Mouse (Mus musculus) skeletal muscle tissue, adult 2 months (tissue): ENCODE measurements at regions not wholly inside any gene's neighbourhood (a gene's known extent, or its start where the extent isn't known, plus 50 kb on each side); places are given as distances from the start of the nearest gene placed in this dataset.

Source experiments
- DNase-seq: peaks from one replicate; pipeline ENCODE4 v3.0.0-alpha.2; 2012; ENCODE audit warnings: low read depth, low spot score

DNA sequence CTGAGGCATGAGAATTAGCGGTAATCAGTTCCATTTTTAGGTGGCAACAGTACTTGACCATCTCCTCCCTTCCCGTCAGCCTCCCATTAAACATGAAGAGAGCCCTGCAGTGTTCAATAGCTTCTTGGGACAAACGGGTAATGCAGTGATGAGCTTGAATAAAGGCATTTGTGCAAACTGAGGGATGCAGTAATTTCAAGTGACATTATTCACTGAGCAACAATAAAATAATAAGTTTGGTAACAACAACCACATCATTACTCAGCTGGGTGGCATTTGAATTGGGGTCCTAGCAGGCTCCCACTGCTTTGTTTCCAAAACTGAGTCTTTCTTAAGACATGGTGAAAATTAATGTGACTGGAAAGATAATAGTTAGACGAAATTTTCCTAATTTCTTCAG is 315.2 kb upstream of the C030005K15Rik start:
- no peak for DNase-seq

- DNase-seq, result no peak
These were observed 317.3 kb upstream of the C030005K15Rik start for GRCm38 (mm10) chr10:98043873-98044272.

DNA sequence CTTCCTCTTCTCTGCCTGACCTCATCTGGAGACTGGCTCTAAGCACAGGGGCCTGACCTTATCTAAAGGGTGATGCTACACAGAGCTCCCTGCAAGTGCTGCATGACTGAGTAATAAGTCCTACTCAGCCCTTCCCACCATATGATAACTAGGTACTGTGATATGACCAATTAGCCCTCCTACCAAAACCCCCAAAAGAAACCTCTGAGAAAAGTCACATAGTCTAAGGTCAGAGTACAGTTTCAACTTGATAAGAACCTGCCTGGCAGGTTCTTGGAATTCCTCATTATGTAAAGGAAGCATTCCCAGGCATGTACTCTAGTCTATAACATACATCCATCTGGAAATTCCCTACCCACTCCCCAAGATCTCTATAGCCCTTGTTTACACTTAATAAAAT is 318.0 kb upstream of the C030005K15Rik start:
- no peak for DNase-seq

- no peak for DNase-seq
These were observed 346.9 kb upstream of the C030005K15Rik start for GRCm38 (mm10) chr10:98073432-98073831.

- DNase-seq, result no peak
These were observed 358.3 kb upstream of the C030005K15Rik start for GRCm38 (mm10) chr10:98084881-98085280.

GRCm38 (mm10) chr10:98116296-98116695 is 389.7 kb upstream of the C030005K15Rik start:
- DNase-seq, result no peak

DNA sequence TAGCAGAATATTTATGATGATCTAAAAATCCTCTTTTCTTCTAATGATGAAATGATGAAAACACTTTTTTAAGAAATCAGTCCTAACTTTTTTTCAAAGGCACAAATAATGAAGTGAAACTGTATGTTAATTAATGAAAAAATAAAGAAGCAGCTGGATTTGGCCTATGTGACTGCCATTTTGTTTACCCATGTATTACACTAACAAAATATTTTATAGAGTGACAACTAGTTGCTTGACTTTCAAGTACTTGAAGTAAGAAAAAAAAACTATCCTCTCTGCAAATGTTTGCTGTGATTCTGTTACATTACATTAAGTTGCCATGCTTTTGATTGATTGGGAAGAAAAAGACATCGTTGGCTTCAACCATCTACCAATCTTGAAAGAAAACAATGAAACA is 399.2 kb upstream of the C030005K15Rik start:
- no peak for DNase-seq

- DNase-seq, result no peak
These were observed 408.5 kb upstream of the C030005K15Rik start for GRCm38 (mm10) chr10:98135026-98135425.

- no peak for DNase-seq
These were observed 419.2 kb upstream of the C030005K15Rik start for GRCm38 (mm10) chr10:98145773-98146172.

- no peak for DNase-seq
These were observed 420.7 kb upstream of the C030005K15Rik start for GRCm38 (mm10) chr10:98146998-98147863.

- DNase-seq, result no peak
These were observed 429.4 kb upstream of the C030005K15Rik start for GRCm38 (mm10) chr10:98155982-98156381.

DNA sequence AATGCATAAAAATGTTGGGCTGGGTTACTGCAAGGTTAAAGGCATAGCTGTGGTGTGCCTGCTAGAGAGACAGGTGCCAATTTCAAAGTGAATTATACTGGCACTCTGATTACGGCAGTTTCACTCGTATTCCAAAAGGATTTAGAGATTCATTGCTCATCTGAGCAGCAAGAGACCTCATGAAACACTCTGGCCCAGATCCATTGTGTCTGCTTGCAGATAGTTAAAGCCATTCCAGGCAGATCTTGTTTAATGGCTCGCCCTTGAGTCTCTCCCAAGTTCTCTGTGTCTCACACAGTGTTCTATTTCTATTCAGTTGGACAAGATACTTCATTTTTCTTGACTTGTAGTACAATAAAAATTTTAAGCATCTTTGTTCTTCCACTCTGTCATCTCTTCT is 459.1 kb upstream of the C030005K15Rik start:
- peak; percentile 45 for DNase-seq

- no peak for DNase-seq
These were observed 470.3 kb upstream of the C030005K15Rik start for GRCm38 (mm10) chr10:98196852-98197251.

DNA sequence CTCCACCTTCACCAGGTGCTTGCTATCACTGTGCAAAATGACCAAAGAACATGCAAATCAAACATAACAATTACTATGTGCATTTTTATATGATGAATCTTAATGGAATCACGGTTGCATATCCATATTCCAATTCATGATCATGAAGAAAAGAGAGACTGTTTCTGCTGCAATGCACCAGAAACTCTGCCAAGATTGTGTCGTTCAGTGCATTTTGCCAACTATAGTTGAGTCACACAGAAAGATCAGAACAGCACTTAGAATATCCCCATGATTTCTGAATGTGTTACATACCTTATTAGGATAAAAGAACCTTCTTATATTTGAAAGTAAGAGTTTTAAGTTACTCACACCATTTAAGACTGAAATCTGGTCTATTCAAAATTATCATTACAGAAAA is 483.7 kb upstream of the C030005K15Rik start:
- DNase-seq, result no peak

DNA sequence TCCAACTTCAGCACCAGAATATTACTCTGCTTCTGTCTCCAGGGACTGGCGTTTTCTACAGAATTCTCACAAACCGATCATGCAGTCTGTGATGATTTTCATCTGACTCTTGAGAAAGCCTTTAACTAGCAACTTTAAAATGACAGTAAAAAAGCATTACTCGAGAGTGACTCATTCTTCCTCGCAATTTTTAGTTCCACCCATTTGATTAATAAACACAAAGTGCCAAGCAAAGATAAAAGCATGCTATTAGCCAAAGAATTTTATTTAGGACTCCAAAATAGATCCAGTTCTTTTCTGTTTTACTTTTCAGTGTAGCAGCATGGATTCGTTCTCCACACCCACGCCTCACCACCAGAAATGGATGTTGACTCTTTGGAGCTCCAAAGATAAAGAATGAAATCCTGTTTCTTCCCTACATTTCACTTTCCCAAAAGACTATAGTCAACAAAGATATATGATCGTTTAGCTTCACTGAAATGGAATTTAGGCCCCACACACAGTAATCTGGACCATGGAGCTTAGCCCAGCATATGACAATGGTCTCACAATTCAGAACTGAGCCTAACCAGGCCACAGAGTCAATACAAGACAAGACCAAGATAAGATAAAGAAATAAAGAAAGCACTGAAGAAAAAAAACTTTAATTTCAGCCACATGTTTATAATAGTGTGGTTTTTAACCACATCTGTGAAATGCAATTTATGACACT is 486.5 kb upstream of the C030005K15Rik start:
- DNase-seq, result peak; percentile 4

- DNase-seq, result no peak
These were observed 504.5 kb upstream of the C030005K15Rik start for GRCm38 (mm10) chr10:98231017-98231416.

GRCm38 (mm10) chr10:98231705-98232235 is 505.2 kb upstream of the C030005K15Rik start:
- DNase-seq, result no peak

GRCm38 (mm10) chr10:98248311-98248710 is 521.8 kb upstream of the C030005K15Rik start:
- DNase-seq, result no peak

GRCm38 (mm10) chr10:98257980-98258707 is 531.6 kb upstream of the C030005K15Rik start:
- DNase-seq, result no peak

- no peak for DNase-seq
These were observed 532.7 kb upstream of the C030005K15Rik start for GRCm38 (mm10) chr10:98259283-98259682.

- no peak for DNase-seq
These were observed 542.0 kb upstream of the C030005K15Rik start for GRCm38 (mm10) chr10:98268511-98268910.

GRCm38 (mm10) chr10:98291617-98292016 is 565.1 kb upstream of the C030005K15Rik start:
- no peak for DNase-seq
